Mouse (Mus musculus) frontal cortex, adult (tissue): Measurements from ENCODE around the gene Gm20425.

Source experiments
- ATAC-seq: cut with Nextera tagmentation; 2 replicates; pipeline ENCODE4 v1.9.2; 2017; ENCODE audit warnings: mild to moderate bottlenecking, moderate library complexity, mixed read lengths; ENCODE audit not compliant: low TSS enrichment

Gm20425 gene

DNA sequence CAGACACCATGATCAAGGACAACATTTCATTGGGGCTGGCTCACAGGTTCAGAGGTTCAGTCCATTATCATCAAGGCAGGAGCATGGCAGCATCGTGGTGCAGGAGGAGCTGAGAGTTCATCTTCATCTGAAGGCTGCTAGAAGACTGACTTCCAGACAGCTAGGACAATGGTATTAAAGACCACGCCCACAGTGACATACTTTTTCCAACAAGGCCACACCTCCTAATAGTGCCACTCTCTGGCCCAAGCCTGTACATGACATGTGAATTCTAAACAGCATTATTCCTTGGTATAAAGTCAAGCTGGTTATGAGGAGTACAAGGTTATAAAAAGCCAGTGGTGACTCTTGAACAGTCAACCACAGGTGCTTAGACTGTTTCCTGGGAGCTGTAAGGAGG, 75.5 kb downstream of the Gm20425 start:
- no peak for ATAC-seq

DNA sequence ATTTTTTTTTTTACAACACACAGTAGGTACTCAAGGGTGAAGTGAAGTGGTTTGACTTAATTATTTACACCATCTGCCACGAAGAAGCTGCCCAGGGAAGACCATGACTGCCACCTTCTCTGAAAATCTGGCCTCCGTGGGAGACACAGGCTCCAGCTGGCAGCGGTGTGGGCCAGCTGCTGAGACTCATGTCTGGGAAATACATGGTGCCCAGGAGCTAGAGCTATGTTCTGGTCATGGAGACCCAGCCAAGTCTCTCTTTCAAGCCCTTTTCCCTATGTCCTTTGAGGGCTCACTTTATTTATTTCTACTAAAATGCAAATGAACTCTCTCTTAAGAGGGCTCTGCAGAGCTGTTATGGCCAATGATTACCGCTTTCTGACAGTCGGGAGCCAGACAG, 76.8 kb downstream of the Gm20425 start:
- no peak for ATAC-seq

DNA sequence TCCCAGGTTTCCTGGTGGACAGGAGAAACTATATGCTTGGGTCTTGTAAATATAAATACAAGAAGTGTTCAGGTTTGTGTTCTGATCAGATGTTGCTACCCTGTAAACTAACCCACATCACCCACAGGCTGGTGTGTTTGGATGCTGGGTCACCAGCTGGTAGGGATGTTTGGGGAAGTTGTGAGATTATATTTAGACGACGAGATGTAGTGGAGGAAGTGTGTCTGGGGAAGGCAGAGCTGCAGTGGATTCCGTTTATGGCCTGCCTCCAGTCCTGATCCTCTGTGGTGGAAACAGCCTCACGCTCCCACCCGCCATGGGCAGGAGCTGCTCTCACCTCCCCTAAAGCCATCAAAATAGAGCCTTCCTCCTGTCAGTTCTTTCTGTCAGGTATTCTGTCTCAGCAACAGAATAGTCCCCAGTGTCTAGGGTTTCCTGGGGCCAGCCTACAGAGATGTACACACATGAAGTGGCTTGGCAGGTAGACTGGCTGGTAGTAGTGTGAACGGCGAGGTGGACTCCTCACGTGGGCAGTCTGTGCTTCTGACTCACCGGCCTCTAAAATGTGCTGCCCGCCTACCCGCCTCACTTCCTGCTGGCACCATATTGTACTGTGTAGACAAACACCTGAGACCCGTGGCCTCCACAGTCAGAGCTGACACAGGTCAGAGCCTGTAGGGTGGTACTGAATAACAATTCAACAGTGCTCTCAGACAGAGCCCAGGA, 80.9 kb downstream of the Gm20425 start:
- peak; percentile 21; the same call in 1 of the 2 replicates for ATAC-seq

DNA sequence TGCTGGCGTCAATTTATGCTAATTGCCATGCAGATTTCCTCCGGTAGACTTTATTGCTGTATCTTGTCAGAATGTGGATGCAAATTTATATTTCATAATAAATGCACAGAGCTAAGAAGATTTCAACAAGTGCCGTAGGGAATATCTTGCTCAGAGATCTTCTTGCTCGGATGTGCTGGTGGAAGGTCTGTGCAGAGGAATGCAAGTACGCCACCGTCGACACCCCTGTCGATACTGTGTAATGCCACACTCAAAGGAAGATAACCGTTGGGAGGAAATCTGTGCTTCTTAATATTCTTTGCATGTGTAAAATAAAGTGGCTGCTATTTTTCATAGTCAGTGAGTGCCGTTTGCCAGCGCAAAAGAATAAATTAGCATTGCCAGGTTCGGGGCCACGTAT, 83.0 kb downstream of the Gm20425 start:
- no peak for ATAC-seq

DNA sequence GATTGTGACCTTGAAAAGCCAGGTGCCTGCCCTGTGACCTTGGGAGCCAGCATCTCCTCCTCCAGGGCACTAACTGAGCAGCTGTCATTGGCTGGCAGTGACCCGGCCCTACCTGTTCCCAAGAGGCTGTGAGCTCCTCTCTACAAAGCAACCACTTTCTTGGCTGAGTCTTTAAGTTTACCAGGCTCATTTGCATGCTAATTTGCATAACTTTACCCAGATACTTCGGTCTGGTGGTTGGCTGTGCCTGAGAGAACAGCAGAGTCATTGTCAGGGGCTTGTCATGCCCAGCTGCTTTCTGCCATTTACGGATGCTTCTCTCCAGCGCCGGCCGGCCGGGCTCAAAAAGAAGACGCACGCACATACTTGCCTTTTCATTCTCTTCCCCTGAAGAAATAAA, 83.4 kb downstream of the Gm20425 start:
- ATAC-seq: peak; percentile 67

DNA sequence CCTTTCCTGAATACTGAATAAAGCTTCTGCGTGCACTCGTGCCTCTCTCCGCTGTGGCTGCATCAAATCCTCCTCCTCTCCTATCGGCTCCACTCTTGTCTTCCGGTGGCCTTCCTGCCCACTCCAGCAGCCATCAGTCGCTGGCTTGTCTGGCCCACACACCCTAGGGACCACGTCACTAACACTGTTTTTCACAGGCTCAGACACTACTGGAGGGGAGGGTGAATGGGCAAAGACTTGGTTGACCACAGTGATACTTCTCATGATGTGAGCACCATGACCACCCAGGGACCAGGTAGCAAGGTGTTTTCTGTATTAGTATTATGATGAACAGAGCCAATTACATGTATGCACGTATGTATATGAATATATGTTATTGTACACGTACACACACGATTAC, 83.8 kb downstream of the Gm20425 start:
- ATAC-seq: no peak

DNA sequence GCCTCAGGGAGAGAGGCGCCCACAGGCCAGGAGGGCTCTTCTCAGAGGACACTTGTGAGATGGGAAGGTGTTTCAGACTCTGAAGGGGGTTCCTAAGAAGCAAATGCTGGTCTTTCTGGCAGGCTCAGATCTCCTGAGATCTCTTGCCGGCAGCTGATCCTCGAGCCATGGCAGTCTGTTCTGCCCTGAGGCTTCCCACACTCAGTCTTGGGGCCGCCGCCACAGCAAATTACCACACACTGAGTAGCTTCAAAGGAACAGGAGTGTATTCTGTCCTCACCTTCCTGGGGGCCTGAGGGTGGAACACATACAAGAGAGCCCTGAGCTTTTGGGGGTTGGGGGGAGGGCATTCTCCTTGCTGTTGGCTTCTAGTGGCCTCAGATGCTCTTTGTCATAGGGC, 84.8 kb downstream of the Gm20425 start:
- no peak for ATAC-seq

DNA sequence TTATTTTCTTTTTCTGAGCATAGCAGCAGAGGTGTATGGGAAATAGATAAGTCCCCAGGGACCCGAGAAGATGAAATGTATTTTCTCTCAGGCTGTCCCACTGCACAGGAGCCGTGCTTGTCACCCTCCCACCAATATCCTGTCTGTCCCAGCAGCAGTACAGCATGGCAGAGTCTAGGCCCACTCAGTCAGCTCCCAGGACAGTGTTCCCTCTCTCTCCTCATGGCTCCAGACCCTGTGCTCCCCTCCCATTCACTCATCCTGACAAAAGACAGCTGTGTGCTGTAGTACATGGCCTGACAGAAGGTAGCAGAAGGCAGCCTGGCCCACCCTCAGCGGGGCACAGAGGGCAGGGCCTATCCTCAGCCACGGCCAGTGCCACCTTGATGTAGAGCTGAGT, 86.2 kb downstream of the Gm20425 start:
- ATAC-seq: no peak

DNA sequence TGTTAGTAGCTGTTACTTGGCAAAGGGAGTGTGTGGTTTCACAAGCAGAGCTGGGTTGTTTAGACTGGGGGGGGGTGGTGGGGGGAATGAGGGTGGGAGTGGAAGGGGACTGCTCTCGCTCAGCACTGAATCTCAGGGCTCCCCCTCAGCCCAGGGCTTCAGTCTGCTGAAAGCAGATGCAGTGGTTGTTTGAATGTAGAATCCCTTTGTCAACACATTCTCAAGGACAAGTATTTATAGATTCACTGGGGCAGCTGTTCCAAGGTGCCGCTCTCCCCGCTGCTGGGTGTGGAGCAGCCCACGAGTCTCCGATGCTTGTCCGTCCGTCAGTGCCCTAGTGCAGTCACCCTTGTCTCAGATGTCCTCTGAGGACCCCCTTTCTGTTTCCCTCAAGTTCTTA, 88.8 kb downstream of the Gm20425 start:
- peak; percentile 24; the same call in 1 of the 2 replicates for ATAC-seq

DNA sequence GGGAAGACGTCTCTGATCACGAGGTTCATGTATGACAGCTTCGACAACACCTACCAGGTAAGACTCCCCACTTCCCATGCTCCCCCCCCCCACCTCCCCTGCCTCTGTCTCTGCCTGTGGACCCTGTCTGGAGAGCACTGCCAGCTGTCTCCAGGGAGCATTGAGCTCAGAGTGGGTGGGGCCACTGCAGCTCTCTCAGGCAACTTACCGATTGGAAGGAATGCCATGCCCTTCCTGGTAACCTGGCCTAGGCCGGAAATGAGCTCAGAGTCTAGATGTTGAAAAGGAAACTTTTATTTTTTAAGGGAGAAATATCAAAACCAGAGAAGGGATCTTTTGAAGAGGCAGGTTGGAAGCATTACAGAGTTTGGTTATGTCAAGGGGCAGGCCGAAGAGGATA, 89.7 kb downstream of the Gm20425 start:
- no peak for ATAC-seq
